Mouse (Mus musculus) E14TG2a.4 (cell line): ENCODE results near the gene Spata31d1a.

Experiments
- CTCF ChIP-seq: conservative IDR thresholded peaks from 2 replicates; pipeline ENCODE4 v1.5.1; 2014; ENCODE audit warnings: low read length
- NANOG ChIP-seq: IDR thresholded peaks from 2 replicates; pipeline ENCODE4 v1.6.1; 2014; ENCODE audit warnings: borderline replicate concordance, low read length, mixed read lengths
- POU5F1 ChIP-seq: IDR thresholded peaks from 2 replicates; pipeline ENCODE4 v1.6.1; 2014; ENCODE audit warnings: low read length, borderline replicate concordance

GRCm38 (mm10) chr13:59703514-59703913, 6.6 kb downstream of the Spata31d1a start:
- TF ChIP-seq CTCF: no peak
- TF ChIP-seq NANOG: no peak
- TF ChIP-seq POU5F1: no peak
